Mouse (Mus musculus) gonadal fat pad, adult 2 months (tissue): ENCODE measurements around the gene Gpr150. TPM values are rescaled to one million over a fixed set of nuclear protein-coding genes. Genes with fewer than 3 reads are reported as not detected.

Experiments used
- DNase-seq: peaks from one replicate; pipeline ENCODE4 v3.0.0-alpha.2; 2012; ENCODE audit warnings: low read depth
- polyA plus RNA-seq: library from polyadenylated mRNA; depleted of rRNA; stranded (reverse); fragments of >200 nt; gene quantifications from 2 replicates; pipeline ENCODE4 v1.2.3, GENCODE M21; 2012; rRNA removed

Gene Gpr150
- polyA plus RNA-seq = 0.15 TPM in 1 of 2 replicates, not detected in the other

DNA sequence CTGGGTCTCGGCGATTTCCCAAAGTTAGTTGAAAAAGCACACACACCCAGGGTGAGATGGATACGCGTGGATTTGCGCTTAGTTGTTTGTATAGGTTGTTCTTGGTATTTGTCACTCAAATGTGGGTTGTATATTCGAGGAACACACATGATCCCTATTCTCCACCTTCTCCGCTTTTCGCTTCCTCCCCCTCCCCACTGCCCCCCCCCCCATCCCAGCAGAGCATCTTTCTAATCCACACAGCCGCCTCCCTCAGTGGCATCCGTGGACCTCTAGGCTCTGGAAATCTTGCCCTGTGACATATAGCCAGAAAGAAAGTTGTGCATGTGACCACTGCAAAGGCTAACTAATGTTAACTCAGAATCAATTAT lies at the start of gene Gpr150:
Gpr150 (minus strand) TSS at position 101 of the 371 bp plus-strand sequence.
- DNase-seq = no peak

DNA sequence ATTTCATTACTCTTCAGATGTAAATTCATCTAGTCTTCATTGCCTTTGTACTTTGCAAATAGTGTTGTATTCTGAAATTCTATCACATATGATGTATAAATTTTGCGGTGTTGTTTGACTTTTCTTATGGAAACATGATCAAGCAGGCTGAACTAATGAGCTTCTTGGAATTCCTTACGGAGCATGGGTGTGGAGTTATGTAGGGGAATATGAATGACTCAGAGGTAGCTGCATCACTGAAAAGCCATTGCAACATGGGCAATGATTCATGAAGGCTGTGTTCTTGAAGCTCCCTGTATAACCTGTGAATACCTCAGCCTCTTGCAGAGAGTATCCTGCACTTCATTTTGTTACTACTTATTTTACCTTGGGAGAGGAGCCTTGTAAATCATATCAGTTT lies 45.2 kb upstream of the Gpr150 start:
- no peak for DNase-seq

DNA sequence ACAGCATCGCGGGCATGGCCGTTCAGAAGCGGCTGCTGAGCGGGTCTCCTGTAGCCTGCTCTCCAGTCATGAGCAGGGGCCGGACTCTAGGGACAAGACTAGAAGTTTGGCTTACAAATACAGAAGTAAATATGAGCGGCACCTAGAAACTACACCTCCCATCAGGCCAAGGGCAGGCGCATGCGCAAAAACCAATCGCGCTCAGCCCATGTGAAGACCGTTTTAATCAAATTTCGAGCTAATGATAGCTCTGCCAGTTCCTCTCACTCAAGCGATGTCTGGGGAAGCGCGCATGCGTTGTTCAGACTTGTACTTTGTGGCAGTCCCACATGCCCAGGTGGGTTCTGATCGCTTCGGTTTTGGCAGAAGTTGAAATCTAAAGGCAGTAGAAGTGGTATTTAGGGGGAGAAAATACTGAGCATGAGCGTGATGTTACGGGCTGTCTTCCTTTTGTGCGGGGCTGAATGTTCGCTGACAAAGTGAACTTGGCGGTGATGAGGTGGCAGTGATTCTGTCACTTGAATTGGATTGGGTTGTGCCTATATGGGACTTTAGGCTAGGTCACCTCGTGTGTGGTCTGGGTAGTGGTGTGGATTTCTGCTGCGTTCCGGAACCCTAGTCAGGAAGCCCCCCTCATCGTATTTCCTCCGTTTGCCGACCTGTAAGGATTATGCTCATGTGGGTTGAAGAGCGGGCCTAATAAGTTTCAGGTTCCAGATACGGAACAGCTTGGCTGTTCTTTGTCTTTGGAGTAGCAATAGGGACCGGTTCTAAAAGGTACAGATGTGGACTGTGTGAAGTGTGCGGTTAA lies 41.9 kb upstream of the Gpr150 start, which contains the start of the genes Arsk and Ttc37:
Arsk (minus strand) TSS at position 168 of the 811 bp plus-strand sequence.
Ttc37 (plus strand) TSS at position 242 of the 811 bp plus-strand sequence.
- peak; percentile 66 for DNase-seq

DNA sequence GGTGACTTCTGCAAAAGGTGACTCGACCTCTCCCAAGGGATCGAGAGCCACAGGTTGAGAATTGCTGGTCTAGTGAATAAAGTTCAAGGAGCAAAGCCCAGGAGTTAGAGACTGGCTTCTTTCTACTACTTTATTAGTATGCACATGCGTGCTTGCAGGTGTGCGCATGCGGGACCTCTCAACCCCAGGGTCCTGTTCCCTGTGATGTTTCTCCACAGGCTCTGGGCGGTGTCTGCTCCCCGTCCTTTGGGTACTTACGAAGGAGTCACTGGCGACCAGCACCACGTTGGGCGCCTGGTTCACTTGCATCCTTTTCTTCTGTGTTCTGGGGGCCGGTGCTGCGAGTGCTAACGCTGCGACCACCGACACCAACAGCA lies 41.3 kb upstream of the Gpr150 start:
- no peak for DNase-seq

GRCm38 (mm10) chr13:76074323-76074722 lies 17.5 kb upstream of the Gpr150 start:
- DNase-seq = no peak

GRCm38 (mm10) chr13:76064363-76064945 lies 7.7 kb upstream of the Gpr150 start:
- no peak for DNase-seq

DNA sequence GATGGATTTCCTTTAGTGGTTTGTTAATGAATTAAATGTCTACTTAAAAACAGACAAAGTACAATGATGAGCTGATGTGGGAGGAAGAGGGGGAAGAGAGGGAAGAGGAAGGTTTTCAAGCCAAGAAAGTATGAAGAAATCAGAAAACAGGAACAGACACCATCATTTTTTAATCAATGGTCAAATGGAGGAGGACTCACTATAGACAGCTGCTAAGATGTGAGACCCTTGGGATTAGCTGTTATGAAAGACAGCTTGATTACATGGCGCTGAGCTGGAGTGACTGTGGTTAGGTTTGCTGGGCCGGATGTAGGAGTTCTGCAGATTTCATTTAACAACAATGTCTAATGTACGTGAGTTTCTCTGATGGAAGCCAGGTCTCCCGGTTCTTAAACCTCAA lies 6.8 kb upstream of the Gpr150 start:
- DNase-seq = no peak

- DNase-seq = no peak
Observed at GRCm38 (mm10) chr13:76062569-76062968, 5.8 kb upstream of the Gpr150 start.

DNA sequence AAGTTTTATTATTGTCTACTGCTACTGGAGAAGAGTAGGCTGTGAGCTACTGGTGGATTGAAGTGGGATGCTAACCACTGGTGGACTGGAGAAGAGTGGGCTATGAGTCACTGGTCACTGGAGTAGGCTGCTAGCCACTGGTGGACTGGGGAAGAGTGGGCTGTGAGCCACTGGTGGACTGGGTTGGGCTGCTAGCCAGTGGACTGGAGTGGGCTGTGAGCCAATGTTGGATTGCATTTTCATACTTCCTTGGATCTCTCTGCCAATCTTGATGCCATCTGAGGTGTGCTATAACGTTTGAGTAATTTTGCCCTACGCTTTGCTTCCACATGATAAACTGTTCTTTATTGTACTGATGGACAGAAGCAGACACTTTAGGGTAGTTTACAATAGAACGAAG lies 5.3 kb upstream of the Gpr150 start:
- DNase-seq = no peak

DNA sequence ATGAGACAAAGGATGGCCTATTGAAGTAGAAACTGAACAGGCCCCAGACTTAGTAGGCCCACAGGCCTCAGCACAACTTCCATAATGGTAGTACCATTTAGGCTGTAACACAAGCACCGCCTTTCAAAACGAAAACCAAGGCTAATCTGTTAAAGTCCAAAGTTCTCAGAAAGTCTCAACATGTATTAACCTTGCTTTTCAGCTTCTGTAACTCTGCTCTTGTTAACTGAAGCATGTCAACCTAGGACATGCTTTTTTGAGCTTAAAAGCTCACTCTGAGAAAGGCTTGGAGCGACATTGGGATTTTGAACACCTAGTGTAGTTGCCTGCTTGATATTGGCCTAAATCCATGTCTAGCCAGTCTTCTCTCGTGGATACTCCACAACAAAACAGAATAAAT lies 2.8 kb upstream of the Gpr150 start:
- DNase-seq = no peak

- DNase-seq = no peak
Observed at GRCm38 (mm10) chr13:76057267-76058069, 672 bp upstream of the Gpr150 start.

- DNase-seq = no peak
Observed at GRCm38 (mm10) chr13:76056261-76056724, 503 bp downstream of the Gpr150 start.

GRCm38 (mm10) chr13:76055391-76056232 lies 1.2 kb downstream of the Gpr150 start:
- no peak for DNase-seq

- no peak for DNase-seq
Observed at GRCm38 (mm10) chr13:76044971-76045370, 11.8 kb downstream of the Gpr150 start.

DNA sequence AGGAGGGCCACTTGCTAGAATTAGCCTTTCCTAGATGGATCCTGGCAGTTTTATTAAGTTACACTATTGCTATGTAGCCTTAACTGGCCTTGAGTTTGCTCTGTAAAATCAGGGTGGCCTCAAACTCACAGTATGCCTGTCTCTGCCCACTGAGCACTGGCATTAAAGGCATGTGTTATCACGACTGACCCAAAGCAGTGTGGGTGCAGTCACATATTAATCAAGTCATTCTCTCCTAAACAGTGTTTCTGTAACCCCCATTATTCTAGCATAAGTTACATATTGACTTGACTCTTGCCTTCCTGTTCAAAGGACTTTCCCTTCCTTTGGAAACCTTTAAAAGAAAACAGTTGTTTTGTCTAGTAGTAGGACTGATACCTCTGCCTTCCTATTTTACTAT lies 14.3 kb downstream of the Gpr150 start:
- no peak for DNase-seq

DNA sequence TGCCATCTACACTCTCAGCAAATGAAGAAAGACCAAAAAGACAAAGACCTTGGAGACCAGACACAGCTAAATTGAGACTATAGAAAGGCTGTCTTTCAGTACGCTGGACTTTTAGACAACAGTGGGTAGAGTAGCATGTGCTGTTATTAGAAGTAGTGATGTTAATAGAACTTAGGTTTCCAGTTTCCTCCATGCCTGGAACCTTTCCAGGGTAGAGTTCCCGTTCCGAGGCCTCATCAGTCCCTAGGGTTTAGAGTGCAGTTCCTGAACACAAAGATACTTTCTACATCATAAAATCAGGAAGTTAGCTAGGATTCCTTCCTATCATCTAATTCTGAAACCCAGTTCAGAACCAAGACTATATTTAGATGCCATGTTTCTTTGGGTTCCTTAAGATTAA lies 32.2 kb downstream of the Gpr150 start:
- DNase-seq = no peak

GRCm38 (mm10) chr13:76021782-76022181 lies 35.0 kb downstream of the Gpr150 start:
- no peak for DNase-seq

GRCm38 (mm10) chr13:76018844-76019400 lies 37.9 kb downstream of the Gpr150 start:
- no peak for DNase-seq

- peak; percentile 62 for DNase-seq
Observed at GRCm38 (mm10) chr13:76017974-76018843, 38.6 kb downstream of the Gpr150 start, which contains the start of gene Rfesd. Gene Rfesd (minus strand): TSS chr13:76018719.

DNA sequence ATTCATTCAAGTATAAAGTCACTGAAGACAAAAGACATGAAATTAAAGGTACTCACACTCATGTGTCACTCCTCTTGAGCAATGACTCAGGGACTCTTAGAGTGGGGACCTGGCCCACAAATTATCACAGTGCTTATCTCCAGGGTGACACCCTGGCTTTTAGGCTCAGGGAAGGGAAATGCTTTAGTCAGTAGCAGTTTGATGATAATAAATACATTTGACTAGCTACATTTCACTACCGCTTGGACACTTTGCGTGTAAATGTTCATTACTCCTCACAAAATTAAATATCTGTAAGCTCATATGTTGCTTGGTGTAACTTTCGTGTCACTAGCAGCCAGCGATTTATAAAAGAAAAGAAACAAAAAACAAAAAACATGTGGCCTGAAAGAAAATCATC lies 39.3 kb downstream of the Gpr150 start:
- DNase-seq = no peak
